Mouse (Mus musculus) erythroblast, embryonic 14.5 days (primary cell): ENCODE measurements around the gene Dapp1.

Experiments used
- GATA1 ChIP-seq: IDR thresholded peaks from 2 replicates; pipeline ENCODE4 v1.6.1; 2012; ENCODE audit warnings: low read length, inconsistent platforms, mixed read lengths
- TAL1 ChIP-seq: IDR thresholded peaks from 3 replicates; pipeline ENCODE4 v1.6.1; 2012; ENCODE audit warnings: low read length, inconsistent platforms, mixed read lengths

GRCm38 (mm10) chr3:138008152-138008551 lies 26.8 kb upstream of the Dapp1 start:
- TF ChIP-seq TAL1 (no peak), GATA1 (no peak)
